Mouse (Mus musculus) neural tube, postnatal 0 days (tissue): Measurements from ENCODE around the gene Dnajc21. TPM values are rescaled to one million over a fixed set of nuclear protein-coding genes. Genes with fewer than 3 reads are reported as not detected.

Experiments
- polyA plus RNA-seq: library from polyadenylated mRNA; unstranded; fragments of >200 nt; fragmentation: Nextera tagmentation; extraction: Ambion mirVana; gene quantifications from 2 replicates; pipeline ENCODE4 v1.2.1, GENCODE M21; 2015

The Dnajc21 gene
- polyA plus RNA-seq = 17.6 and 20.6 TPM in 2 replicates

DNA sequence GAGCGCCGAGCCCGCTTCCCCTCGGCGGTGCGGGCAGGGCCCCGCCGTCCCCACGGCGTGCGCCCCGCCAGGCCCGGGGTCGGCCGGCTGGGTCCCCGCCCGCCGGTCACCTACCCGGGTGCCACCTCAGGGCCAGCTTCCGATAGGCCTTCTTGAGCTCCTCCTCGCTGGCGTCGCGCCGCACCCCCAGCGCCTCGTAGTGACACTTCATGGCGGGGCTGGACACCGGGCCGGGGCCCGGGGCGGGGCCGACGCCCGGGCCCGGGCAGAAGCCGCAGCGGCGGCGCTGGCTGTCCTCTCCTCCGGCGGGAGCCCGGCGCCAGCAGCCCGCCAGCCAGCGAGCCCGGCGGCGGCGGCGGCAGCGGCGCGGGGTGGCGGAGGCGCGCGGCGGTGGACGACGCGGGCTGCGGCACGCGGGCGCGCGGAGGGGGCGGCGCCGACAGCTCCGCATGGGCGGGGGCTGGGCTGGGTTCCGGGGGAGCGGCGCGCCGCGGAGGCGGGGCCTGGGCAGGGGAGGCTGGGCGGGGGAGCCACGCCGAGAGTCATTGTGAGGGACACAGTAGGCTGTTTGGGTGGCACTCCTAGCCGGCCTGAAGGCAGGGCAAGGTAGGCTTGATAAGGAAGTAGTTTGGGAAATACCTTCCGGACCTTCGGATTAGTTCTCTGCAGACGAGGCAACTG, at the start of gene Dnajc21:
Gene Dnajc21, minus strand, starts transcription at position 366 of the 681 bp plus-strand sequence.

DNA sequence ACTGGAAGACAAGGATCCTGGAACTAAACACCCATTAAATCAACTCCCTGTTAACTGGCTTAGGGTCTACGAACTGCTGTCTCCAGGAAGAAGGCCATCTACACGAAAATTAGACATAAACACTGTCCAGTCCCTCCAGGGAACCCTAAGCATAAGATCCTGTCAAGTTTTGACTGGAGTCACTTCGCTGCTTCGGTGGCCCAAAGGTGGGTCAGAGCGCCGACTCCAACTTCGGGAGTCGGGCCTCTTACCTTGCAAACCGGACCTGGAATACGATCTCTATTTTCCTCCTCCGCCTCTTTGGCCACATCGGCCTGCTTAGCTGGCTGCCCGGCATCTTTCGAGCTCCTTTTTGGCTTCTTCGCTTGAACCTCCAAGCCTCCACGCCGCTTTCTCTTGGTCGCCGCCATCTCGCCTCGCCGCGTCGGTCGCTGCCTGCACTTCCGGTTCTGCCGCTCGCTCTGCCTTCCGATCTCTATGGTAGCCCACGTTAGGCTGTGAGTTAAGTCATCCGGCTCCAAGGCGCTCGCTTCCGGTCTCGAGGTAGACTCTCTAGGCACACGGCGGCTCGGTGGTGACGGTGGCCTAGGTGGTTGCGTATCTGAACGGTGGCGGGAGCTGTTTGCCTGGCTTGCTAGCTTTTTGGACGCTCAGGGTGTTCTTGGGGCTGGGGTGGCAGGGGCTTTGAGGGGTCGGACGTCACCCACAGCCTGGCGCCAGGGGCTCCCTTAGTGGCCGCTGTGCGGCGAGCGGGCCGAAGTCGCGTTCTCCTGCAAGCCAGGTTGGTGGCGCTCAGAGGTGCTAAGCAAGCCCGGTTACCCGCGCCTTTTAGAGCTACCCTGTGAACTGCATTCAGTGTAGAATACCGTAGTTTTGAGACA, 15.4 kb upstream of the Dnajc21 start, which contains the start of the genes Brix1 and Rad1:
Gene Brix1, minus strand, starts transcription at position 464 of the 881 bp plus-strand sequence.
Gene Rad1, plus strand, starts transcription at position 535 of the 881 bp plus-strand sequence.

Other genes starting within 250 kb of the Dnajc21 start
- gene Gm21973, start 145.1 kb downstream of the Dnajc21 start, polyA plus RNA-seq = not detected in 2 replicates
- gene Agxt2, start 112.0 kb downstream of the Dnajc21 start, polyA plus RNA-seq = not detected in 2 replicates
- 46.8 and 58.8 TPM in 2 replicates for gene Brix1, start 15.4 kb upstream of the Dnajc21 start, polyA plus RNA-seq
- 21.4 and 21.8 TPM in 2 replicates for gene Rad1, start 15.5 kb upstream of the Dnajc21 start, polyA plus RNA-seq
- not detected in 2 replicates for gene Ttc23l, start 88.2 kb upstream of the Dnajc21 start, polyA plus RNA-seq
- 4.8 and 5.6 TPM in 2 replicates for gene Rai14, start 244.1 kb upstream of the Dnajc21 start, polyA plus RNA-seq